Mouse (Mus musculus) neural tube, embryonic 11.5 days (tissue): Measurements from ENCODE around the gene Grin3a. TPM values are rescaled to one million over a fixed set of nuclear protein-coding genes. Genes with fewer than 3 reads are reported as not detected.
A peak's percentile ranks its signal among the peaks of the same experiment; 100 is the strongest.

Experiments used
- ATAC-seq: fragments of 200-750 bp; cut with Nextera tagmentation; 2 replicates; pipeline ENCODE4 v1.8.0; 2017; ENCODE audit warnings: moderate number of reproducible peaks, mild to moderate bottlenecking, moderate TSS enrichment, moderate library complexity; ENCODE audit not compliant: insufficient read depth, low FRiP score, low TSS enrichment
- DNase-seq: peaks from one replicate; pipeline ENCODE4 v3.0.0-alpha.2; 2015; ENCODE audit warnings: low spot score
- H3K27ac ChIP-seq: fragments of 300-500 bp; sonication (generic); 2 replicates; pipeline ENCODE4 v1.5.1; 2014; ENCODE audit warnings: low read depth, mild to moderate bottlenecking, low read length
- H3K27me3 ChIP-seq: fragments of 300-500 bp; sonication (generic); 2 replicates; pipeline ENCODE4 v1.6.1; 2014; ENCODE audit warnings: mild to moderate bottlenecking, low read length, mixed read lengths; ENCODE audit not compliant: control insufficient read depth, insufficient read depth
- H3K36me3 ChIP-seq: fragments of 300-500 bp; sonication (generic); 2 replicates; pipeline ENCODE4 v1.6.1; 2014; ENCODE audit warnings: mild to moderate bottlenecking, low read length, moderate library complexity, mixed read lengths; ENCODE audit not compliant: control insufficient read depth, insufficient read depth
- H3K4me1 ChIP-seq: fragments of 300-500 bp; sonication (generic); 2 replicates; pipeline ENCODE4 v1.6.1; 2014; ENCODE audit warnings: low read length, mixed read lengths; ENCODE audit not compliant: control insufficient read depth, insufficient read depth
- H3K4me2 ChIP-seq: fragments of 300-500 bp; sonication (generic); 2 replicates; pipeline ENCODE4 v1.6.1; 2014; ENCODE audit warnings: low read depth, mild to moderate bottlenecking, moderate library complexity
- H3K4me3 ChIP-seq: fragments of 300-500 bp; sonication (generic); 2 replicates; pipeline ENCODE4 v1.5.1; 2014; ENCODE audit warnings: low read depth, low read length
- H3K9ac ChIP-seq: fragments of 300-500 bp; sonication (generic); 2 replicates; pipeline ENCODE4 v1.6.1; 2014; ENCODE audit warnings: mild to moderate bottlenecking, low read length
- H3K9me3 ChIP-seq: fragments of 300-500 bp; sonication (generic); 2 replicates; pipeline ENCODE4 v1.6.1; 2016; ENCODE audit warnings: low read length; ENCODE audit not compliant: control insufficient read depth
- WGBS: fragments of 180-500 bp; shearing (Covaris S2); extraction: QIAGEN DNeasy Blood & Tissue Kit; methylation state at CpG from one replicate; pipeline ENCODE4 v1.1.7; 2014; 5-methylcytosine and 5-hydroxymethylcytosine counted together
- polyA plus RNA-seq: library from polyadenylated mRNA; unstranded; fragments of >200 nt; fragmentation: Nextera tagmentation; extraction: Ambion mirVana; gene quantifications from 2 replicates; pipeline ENCODE4 v1.2.1, GENCODE M21; 2014

Grin3a gene
- polyA plus RNA-seq, 1 experiment from 2014 or later, result 2.6 TPM

- H3K9me3 ChIP-seq, result no peaks in the 10 kb centered on the region
- H3K9ac ChIP-seq, result no peak overlapping the region
- no peak overlapping the region for H3K4me3 ChIP-seq
- WGBS, result 95% methylated on average over 2 of the region's 2 CpGs
- no peaks in the 10 kb centered on the region for H3K4me1 ChIP-seq
- H3K27me3 ChIP-seq, result no peaks in the 10 kb centered on the region
- no peaks in the 10 kb centered on the region for H3K36me3 ChIP-seq
- no peak for DNase-seq
- no peak overlapping the region for H3K4me2 ChIP-seq
- ATAC-seq, result no peak
- H3K27ac ChIP-seq, result no peak overlapping the region
These were observed 121.6 kb downstream of the Grin3a start for GRCm38 (mm10) chr4:49723908-49724307.

DNA sequence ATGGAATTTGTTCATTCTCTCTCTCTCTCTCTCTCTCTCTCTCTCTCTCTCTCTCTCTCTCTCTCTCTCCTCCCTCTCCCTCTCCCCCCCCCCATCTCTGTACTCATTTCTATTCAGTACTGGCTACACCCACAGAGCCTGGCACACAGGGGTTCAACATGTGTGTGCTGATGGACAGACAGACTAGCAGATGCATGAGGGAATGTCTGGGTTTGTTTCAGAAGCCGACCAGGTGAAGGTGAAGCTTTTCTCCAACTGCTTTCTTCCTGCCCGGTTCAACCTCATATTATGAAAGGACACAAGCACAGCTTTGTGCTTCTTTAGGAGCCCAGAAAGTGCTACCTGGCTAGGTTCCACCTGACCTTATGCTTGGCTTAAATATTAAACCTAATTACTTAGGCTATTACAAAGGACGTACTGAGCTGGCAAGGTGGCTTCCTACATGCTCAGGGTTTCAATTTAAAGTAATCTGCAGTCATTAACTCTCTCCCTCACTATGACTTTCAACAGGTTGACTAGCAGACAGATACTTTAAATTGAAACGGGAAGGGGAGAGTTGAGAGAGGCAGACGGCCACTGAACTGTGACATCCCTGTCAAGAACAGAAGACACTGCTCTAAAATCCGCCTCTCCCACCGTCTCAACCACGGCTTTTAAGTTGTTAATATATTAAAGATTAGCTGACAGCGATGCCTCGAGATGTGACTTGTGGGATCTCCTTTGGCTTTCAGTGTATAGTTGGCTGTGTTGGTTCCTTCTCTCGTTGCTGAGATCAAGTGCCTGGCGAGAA lies 153.9 kb downstream of the Grin3a start:
- ATAC-seq, result no peak
- no peak overlapping the region for H3K27ac ChIP-seq
- no peaks in the 10 kb centered on the region for H3K27me3 ChIP-seq
- H3K4me1 ChIP-seq, result no peaks in the 10 kb centered on the region
- 78% methylated on average over 12 of the region's 12 CpGs for WGBS
- H3K4me3 ChIP-seq, result no peak overlapping the region
- no peaks in the 10 kb centered on the region for H3K9me3 ChIP-seq
- H3K4me2 ChIP-seq, result no peak overlapping the region
- no peak for DNase-seq
- no peaks in the 10 kb centered on the region for H3K36me3 ChIP-seq
- H3K9ac ChIP-seq, result no peak overlapping the region

GRCm38 (mm10) chr4:49688594-49689288 lies 156.8 kb downstream of the Grin3a start:
- no peaks in the 10 kb centered on the region for H3K27me3 ChIP-seq
- no peak overlapping the region for H3K9ac ChIP-seq
- H3K4me2 ChIP-seq, result no peak overlapping the region
- no peak overlapping the region for H3K4me3 ChIP-seq
- DNase-seq (peak; percentile 53), ATAC-seq (peak; percentile 83)
- no peaks in the 10 kb centered on the region for H3K9me3 ChIP-seq
- H3K4me1 ChIP-seq, result no peaks in the 10 kb centered on the region
- WGBS, result 24% methylated on average over 9 of the region's 9 CpGs
- no peak overlapping the region for H3K27ac ChIP-seq
- no peaks in the 10 kb centered on the region for H3K36me3 ChIP-seq

GRCm38 (mm10) chr4:49681812-49682211 lies 163.7 kb downstream of the Grin3a start, which contains the start of gene Ppp3r2:
Ppp3r2 (minus strand) TSS chr4:49682024.
- no peak within 1 kb of the TSS for H3K4me2 ChIP-seq
- ATAC-seq, result no peak
- WGBS, result 87% methylated on average over 13 of the region's 13 CpGs

DNA sequence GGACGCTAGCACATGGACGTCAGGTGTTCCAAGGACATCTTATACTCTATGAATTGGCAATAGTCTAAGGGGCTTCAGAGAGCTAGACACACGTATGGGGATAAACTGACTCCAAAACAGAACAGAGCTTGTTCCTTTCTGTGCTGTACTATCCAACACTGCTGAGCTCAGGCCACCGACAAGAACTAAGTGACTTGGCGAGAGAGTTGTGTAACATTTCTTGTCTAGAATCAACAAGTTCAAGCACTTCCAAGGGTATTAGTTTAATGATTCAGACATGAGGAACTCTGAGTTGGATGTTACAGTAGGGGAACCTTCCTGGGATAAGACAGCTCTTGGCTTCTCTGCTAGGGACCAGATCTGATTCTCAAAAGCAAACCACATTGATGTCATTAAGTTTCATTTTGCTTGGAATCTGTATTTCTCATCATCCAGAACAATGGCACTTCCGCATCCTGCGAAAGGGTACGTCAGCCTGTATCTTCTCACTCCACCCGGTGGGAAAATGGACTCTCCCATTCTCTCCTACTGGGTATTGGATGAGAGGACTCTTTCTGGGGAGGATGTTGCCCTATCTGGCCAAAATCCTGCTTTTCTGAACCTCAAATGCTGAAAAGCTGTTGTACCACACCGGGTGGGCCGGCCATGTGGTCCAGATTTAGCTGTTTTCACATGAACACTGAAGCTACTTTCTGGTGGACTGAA lies 165.2 kb downstream of the Grin3a start:
- no peak for ATAC-seq

More at GRCm38 (mm10) chr4:49681812-49682211, 163.7 kb downstream of the Grin3a start, which contains the start of gene Ppp3r2:
- no peak for DNase-seq
- no peaks in the 10 kb centered on the region for H3K27me3 ChIP-seq
- no peak within 1 kb of the TSS for H3K4me3 ChIP-seq
- H3K4me1 ChIP-seq, result no peaks in the 10 kb centered on the region
- H3K36me3 ChIP-seq, result no peaks in the 10 kb centered on the region
- H3K9me3 ChIP-seq, result no peaks in the 10 kb centered on the region
- H3K9ac ChIP-seq, result no peak within 1 kb of the TSS
- no peak within 1 kb of the TSS for H3K27ac ChIP-seq

DNA sequence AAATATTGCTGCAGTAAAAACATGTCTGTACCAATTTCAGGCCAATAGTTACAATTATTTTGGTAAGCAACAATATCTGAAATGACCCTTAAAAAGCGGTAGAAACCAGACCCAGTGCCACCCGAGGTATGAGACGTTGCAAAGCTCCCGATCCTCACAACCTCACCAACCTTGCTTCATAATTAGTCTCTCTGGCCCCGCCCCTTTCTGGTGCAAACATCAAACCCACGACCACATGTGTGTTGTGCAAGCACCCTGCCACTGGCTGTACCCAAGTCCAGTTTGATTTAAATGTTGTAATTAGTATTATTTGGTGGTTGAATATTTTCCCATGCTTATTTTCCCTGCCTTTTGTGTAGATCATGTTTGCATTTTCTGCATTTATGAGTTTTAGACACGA lies 168.8 kb downstream of the Grin3a start:
- Histone ChIP-seq H3K27ac (no peak overlapping the region), H3K4me2 (no peak overlapping the region), H3K9me3 (no peaks in the 10 kb centered on the region), H3K4me1 (no peaks in the 10 kb centered on the region), H3K36me3 (no peaks in the 10 kb centered on the region), H3K27me3 (no peaks in the 10 kb centered on the region), H3K9ac (no peak overlapping the region), H3K4me3 (no peak overlapping the region)
- ATAC-seq (no peak), DNase-seq (no peak)
- 80% methylated on average over 7 of the region's 7 CpGs for WGBS

More for the DNA sequence above, 165.2 kb downstream of the Grin3a start:
- no peak overlapping the region for H3K9ac ChIP-seq
- no peak overlapping the region for H3K27ac ChIP-seq
- WGBS, result 93% methylated on average over 11 of the region's 11 CpGs
- no peaks in the 10 kb centered on the region for H3K4me1 ChIP-seq
- H3K4me3 ChIP-seq, result no peak overlapping the region
- H3K4me2 ChIP-seq, result no peak overlapping the region
- no peak for DNase-seq
- no peaks in the 10 kb centered on the region for H3K36me3 ChIP-seq
- H3K9me3 ChIP-seq, result no peaks in the 10 kb centered on the region
- H3K27me3 ChIP-seq, result no peaks in the 10 kb centered on the region

DNA sequence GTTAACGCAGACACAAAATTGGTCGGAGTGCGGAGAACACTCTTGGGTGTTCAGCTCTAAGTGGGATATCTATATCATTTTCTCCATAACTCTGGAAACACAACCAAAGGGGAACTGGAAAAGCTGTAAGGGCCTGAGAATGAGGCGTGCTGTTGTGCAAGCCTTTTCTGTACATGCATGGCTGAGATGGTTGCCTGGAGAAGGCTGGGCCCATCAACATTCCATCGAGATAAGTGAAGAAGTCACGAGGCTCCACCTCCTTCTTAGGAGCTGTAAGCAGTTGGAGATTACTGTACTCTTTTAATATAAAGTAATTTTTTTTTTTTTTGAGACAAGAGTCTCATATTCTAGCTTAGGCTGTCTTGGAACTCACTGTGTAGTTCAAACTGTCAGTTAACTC lies 169.5 kb downstream of the Grin3a start:
- no peak overlapping the region for H3K4me2 ChIP-seq
- 92% methylated on average over 6 of the region's 6 CpGs for WGBS

DNA sequence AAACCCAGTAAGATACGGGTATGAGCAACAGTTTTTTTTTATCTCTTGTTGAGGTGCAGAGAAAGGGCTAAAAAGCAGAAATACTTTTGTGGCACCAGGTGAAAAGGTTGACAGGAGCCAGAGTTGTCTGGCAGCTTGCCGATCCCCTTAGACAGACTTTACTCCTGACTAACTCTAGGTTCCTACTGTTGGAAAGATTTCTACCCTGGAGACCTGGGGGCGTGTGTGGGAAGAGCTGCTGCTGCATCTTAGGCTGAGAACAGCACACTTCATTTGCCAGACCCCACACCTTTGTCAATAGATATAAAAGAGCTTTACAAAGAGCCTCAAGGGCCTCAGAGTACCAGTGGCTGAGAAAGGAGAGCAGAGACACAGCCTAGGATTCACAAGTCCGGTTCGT lies 180.7 kb downstream of the Grin3a start:
- 91% methylated on average over 5 of the region's 5 CpGs for WGBS
- no peak for ATAC-seq
- Histone ChIP-seq H3K9me3 (no peaks in the 10 kb centered on the region), H3K27ac (no peak overlapping the region), H3K4me3 (no peak overlapping the region), H3K27me3 (no peaks in the 10 kb centered on the region), H3K9ac (no peak overlapping the region), H3K4me1 (no peaks in the 10 kb centered on the region), H3K4me2 (no peak overlapping the region), H3K36me3 (0 out of 2 replicates have a peak, but pooled peaks cover 2% of the 10 kb centered on the region)
- no peak for DNase-seq

More for the DNA sequence above, 169.5 kb downstream of the Grin3a start:
- H3K36me3 ChIP-seq, result no peaks in the 10 kb centered on the region
- H3K27ac ChIP-seq, result no peak overlapping the region
- H3K27me3 ChIP-seq, result no peaks in the 10 kb centered on the region
- H3K4me3 ChIP-seq, result no peak overlapping the region
- H3K9me3 ChIP-seq, result no peaks in the 10 kb centered on the region
- H3K4me1 ChIP-seq, result no peaks in the 10 kb centered on the region
- DNase-seq, result no peak
- no peak overlapping the region for H3K9ac ChIP-seq
- ATAC-seq, result no peak
